Mouse (Mus musculus) olfactory bulb, adult 2 months (tissue): ENCODE data around the gene Hspb1.

ENCODE experiments used
- CTCF ChIP-seq: fragments of 200-500 bp; IDR thresholded peaks from 2 replicates; pipeline ENCODE4 v1.5.1; 2012; ENCODE audit warnings: low read depth, mild to moderate bottlenecking, low read length, moderate library complexity; ENCODE audit not compliant: insufficient read depth
- POLR2A ChIP-seq: fragments of 200-500 bp; IDR thresholded peaks from 2 replicates; pipeline ENCODE4 v1.6.1; 2012; ENCODE audit warnings: mild to moderate bottlenecking, low read depth, low read length, moderate library complexity; ENCODE audit not compliant: insufficient read depth

GRCm38 (mm10) chr5:135933222-135933899 is 45.6 kb downstream of the Hspb1 start:
- TF ChIP-seq POLR2A (no peak), CTCF (no peak)
